Mouse (Mus musculus) neural tube, embryonic 11.5 days (tissue): Measurements from ENCODE around the gene Sertad3. TPM values are rescaled to one million over a fixed set of nuclear protein-coding genes. Genes with fewer than 3 reads are reported as not detected.

ENCODE experiments used
- ATAC-seq: fragments of 200-750 bp; cut with Nextera tagmentation; 2 replicates; pipeline ENCODE4 v1.8.0; 2017; ENCODE audit warnings: moderate number of reproducible peaks, mild to moderate bottlenecking, moderate TSS enrichment, moderate library complexity; ENCODE audit not compliant: insufficient read depth, low FRiP score, low TSS enrichment
- DNase-seq: peaks from one replicate; pipeline ENCODE4 v3.0.0-alpha.2; 2015; ENCODE audit warnings: low spot score
- H3K27ac ChIP-seq: fragments of 300-500 bp; sonication (generic); 2 replicates; pipeline ENCODE4 v1.5.1; 2014; ENCODE audit warnings: low read depth, mild to moderate bottlenecking, low read length
- H3K27me3 ChIP-seq: fragments of 300-500 bp; sonication (generic); 2 replicates; pipeline ENCODE4 v1.6.1; 2014; ENCODE audit warnings: mild to moderate bottlenecking, low read length, mixed read lengths; ENCODE audit not compliant: control insufficient read depth, insufficient read depth
- H3K36me3 ChIP-seq: fragments of 300-500 bp; sonication (generic); 2 replicates; pipeline ENCODE4 v1.6.1; 2014; ENCODE audit warnings: mild to moderate bottlenecking, low read length, moderate library complexity, mixed read lengths; ENCODE audit not compliant: control insufficient read depth, insufficient read depth
- H3K4me1 ChIP-seq: fragments of 300-500 bp; sonication (generic); 2 replicates; pipeline ENCODE4 v1.6.1; 2014; ENCODE audit warnings: low read length, mixed read lengths; ENCODE audit not compliant: control insufficient read depth, insufficient read depth
- H3K4me2 ChIP-seq: fragments of 300-500 bp; sonication (generic); 2 replicates; pipeline ENCODE4 v1.6.1; 2014; ENCODE audit warnings: low read depth, mild to moderate bottlenecking, moderate library complexity
- H3K4me3 ChIP-seq: fragments of 300-500 bp; sonication (generic); 2 replicates; pipeline ENCODE4 v1.5.1; 2014; ENCODE audit warnings: low read depth, low read length
- H3K9ac ChIP-seq: fragments of 300-500 bp; sonication (generic); 2 replicates; pipeline ENCODE4 v1.6.1; 2014; ENCODE audit warnings: mild to moderate bottlenecking, low read length
- H3K9me3 ChIP-seq: fragments of 300-500 bp; sonication (generic); 2 replicates; pipeline ENCODE4 v1.6.1; 2016; ENCODE audit warnings: low read length; ENCODE audit not compliant: control insufficient read depth
- WGBS: fragments of 180-500 bp; shearing (Covaris S2); extraction: QIAGEN DNeasy Blood & Tissue Kit; methylation state at CpG from one replicate; pipeline ENCODE4 v1.1.7; 2014; 5-methylcytosine and 5-hydroxymethylcytosine counted together
- polyA plus RNA-seq: library from polyadenylated mRNA; unstranded; fragments of >200 nt; fragmentation: Nextera tagmentation; extraction: Ambion mirVana; gene quantifications from 2 replicates; pipeline ENCODE4 v1.2.1, GENCODE M21; 2014

Gene Sertad3
- polyA plus RNA-seq, 1 experiment from 2014 or later: 24.0 TPM

DNA sequence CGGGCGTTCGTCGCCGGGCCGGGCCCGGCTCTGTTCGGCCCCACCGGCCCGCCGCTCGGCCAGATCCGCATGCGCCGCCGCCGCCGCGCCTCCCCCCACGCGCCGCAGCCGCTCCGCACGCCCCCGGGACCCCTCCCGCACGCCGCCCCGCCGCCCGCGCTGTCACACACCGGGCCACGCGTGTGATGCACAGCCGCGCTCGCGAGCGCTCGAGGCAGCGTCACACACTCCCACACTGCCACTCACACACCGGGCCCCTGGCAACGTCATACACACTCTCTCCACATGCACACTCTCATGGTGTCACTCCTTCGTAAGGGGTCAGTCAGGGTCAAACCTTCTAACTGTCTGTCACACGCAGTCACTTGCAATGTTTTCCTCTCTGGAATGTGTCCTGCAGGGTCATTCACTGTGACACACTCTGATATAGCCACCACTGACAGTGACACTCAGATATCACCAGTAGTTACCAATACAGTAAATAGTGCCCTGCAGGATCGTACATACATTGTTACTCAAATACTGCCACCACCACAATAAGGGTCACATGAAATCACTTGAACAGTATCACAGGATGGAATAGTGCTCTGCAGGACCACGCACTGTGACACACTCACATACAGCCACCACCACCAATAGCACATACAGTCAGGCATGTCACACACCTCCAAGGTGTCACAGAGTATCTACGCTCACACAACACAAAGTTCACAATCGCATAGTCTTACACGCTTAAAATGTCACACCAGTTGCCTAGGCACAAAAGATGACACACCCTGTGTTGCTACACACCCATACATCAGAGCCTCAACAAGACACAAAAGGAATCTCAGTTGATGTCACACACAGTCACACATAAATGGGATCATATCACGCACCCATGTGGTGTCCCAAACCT, 26.8 kb upstream of the Sertad3 start:
- peaks cover 5% of the 10 kb centered on the region; the same call in 1 of the 2 replicates for H3K4me1 ChIP-seq
- no peaks in the 10 kb centered on the region for H3K36me3 ChIP-seq
- DNase-seq: no peak
- peak overlapping the region; percentile 59 for H3K9ac ChIP-seq
- H3K27ac ChIP-seq: no peak overlapping the region
- H3K4me3 ChIP-seq: peak overlapping the region; percentile 46
- WGBS: 14% methylated on average over 23 of the region's 53 CpGs
- peak; percentile 49 for ATAC-seq
- peak overlapping the region; percentile 88 for H3K4me2 ChIP-seq
- H3K27me3 ChIP-seq: peaks cover 27% of the 10 kb centered on the region
- no peaks in the 10 kb centered on the region for H3K9me3 ChIP-seq

DNA sequence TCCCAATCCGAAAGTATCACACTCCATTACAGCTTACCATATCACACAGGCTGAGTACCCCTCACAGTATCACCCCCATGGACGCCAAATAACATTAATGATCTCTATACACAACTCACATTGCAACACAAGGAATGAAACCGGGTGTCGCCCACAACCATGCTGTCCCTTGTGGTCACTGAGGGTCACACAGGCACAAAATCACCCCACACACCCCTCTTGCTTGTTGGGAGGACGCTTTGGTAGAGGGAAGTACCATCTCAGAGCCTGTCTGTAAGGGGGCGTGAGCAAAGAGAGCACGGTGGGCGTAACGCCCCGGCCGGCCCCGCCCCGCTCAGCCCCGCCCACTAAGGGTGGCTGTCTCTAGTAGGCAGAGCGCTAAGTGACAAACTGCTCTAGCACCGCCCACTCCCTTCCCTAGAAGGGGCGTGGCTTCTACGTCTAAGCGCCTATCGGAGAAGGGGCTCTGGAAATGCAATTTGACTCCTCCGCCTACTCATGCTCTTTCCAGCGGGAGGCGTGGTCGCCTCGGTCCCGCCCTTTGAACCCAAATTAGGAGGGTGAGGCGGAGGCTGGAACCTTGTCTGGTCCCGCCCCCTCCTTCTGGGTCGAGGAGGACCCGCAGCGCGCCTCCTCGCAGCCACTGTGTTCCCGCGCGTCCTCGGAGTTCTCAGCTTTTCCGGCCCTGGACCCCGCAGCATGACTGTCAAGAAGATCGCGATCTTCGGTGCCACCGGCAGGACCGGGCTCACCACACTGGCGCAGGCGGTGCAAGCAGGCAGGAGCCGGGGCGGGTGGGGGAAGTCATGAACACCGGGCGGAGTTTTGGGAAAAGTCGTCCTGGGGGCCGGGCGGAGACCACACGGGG, 25.9 kb upstream of the Sertad3 start, which contains the start of the genes Sptbn4 and Blvrb:
Gene Sptbn4, minus strand, starts transcription at position 268 of the 868 bp plus-strand sequence.
Gene Blvrb, plus strand, starts transcription at position 560 of the 868 bp plus-strand sequence.
- Histone ChIP-seq H3K4me3 (peak within 1 kb of the TSS; percentile 46), H3K4me2 (peak within 1 kb of the TSS; percentile 88), H3K27me3 (peaks cover 27% of the 10 kb centered on the region), H3K4me1 (peaks cover 5% of the 10 kb centered on the region; the same call in 1 of the 2 replicates), H3K9ac (peak within 1 kb of the TSS; percentile 59), H3K27ac (no peak within 1 kb of the TSS), H3K9me3 (no peaks in the 10 kb centered on the region), H3K36me3 (no peaks in the 10 kb centered on the region)
- WGBS: 1% methylated on average over 54 of the region's 54 CpGs
- DNase-seq: peak; percentile 98
- ATAC-seq: peak; percentile 94

DNA sequence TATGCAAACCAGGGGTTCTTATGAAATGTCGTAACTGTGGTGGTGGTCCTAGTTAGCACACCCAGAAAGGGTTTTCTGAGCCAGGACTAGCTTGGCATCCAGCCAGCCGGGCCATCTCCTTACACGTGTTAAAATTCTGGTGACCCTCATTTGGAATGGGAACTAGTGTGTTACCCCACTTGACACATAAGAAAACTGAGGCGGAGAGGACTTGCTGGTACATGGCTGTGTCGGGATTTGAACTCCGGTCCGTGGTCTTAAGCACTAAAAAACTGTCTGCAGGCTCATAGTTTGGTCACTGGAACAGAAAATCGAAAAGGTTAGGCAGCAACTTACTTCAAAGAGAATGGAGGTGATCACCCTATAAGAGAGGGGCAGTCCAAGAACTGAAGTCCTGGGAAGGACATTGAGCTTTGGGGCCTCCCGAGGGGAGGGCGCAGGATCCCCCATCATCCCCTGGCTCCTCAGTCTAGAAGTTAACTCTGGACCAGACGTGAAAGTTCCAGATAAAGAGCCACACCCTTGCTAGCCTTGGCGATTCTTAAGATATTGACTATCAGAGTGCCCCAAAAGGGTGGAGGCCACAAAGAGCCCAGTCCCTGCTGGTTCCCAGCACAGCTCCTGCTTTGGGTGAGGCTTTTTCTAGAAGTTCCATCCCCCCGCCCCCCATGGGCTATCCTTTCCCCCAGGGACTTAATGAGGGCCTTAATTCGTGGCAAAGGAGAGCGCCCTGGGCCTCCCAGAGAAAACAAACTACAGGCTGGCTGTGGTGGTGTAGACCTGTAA, 25.0 kb upstream of the Sertad3 start:
- DNase-seq: no peak

DNA sequence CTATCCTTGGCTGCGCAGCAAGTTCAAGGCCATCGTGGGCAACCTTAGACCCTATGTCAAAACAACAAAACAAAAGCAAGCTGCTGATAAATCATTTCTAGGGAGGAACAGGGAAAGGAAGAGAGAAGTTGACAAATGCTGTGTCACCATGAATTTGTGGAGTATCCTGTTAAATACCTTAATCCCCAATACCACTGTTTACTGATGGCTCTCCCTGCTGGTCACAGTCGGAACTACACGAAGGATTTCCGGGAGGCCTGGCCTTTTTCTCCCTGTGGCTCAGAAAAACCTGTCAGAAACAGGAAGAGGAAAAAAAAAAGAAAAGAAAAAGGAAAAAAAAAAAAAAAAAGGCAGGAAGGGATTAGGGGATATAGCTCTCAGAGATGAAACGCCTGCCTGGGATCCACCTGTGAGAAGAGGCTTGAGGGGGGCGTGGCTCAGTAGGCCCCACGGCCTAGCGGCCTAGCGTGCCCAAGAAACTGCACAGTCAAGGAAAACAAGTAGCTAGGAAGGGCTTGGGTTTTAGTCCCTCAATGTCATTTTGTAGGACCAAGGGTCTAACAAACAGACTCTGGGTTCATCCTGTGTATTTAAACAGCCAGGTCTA, 24.2 kb upstream of the Sertad3 start:
- Histone ChIP-seq H3K9ac (no peak overlapping the region), H3K4me1 (peaks cover 5% of the 10 kb centered on the region; the same call in 1 of the 2 replicates), H3K36me3 (no peaks in the 10 kb centered on the region), H3K9me3 (no peaks in the 10 kb centered on the region), H3K27me3 (peaks cover 27% of the 10 kb centered on the region), H3K27ac (no peak overlapping the region), H3K4me3 (no peak overlapping the region), H3K4me2 (no peak overlapping the region)
- no peak for ATAC-seq
- peak; percentile 45 for DNase-seq
- 60% methylated on average over 10 of the region's 10 CpGs for WGBS

More for the DNA sequence above, 25.0 kb upstream of the Sertad3 start:
- peaks cover 27% of the 10 kb centered on the region for H3K27me3 ChIP-seq
- H3K4me3 ChIP-seq: peak overlapping the region; percentile 38
- H3K9me3 ChIP-seq: no peaks in the 10 kb centered on the region
- no peak overlapping the region for H3K9ac ChIP-seq
- H3K4me2 ChIP-seq: peak overlapping the region; percentile 67
- no peaks in the 10 kb centered on the region for H3K36me3 ChIP-seq
- peaks cover 5% of the 10 kb centered on the region; the same call in 1 of the 2 replicates for H3K4me1 ChIP-seq
- H3K27ac ChIP-seq: no peak overlapping the region
- ATAC-seq: no peak
- WGBS: 62% methylated on average over 15 of the region's 15 CpGs

DNA sequence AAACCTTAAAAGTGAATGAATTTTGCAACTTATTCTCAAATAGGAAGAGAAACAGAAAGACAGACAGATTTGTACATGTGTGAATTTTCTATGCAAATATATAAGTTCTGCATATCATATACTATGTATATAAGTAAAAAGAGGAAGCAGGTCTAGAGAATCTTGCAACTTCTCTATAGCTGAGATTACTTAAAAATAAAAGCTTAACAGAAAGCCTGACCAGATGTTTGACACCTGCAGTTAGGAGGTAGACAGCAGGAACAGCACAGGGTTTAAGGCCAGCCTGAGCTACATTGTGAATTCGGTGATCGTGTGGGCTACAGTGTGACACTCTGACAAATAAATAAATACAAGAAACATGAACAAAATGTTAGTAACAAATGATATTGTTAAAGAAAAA, 22.2 kb upstream of the Sertad3 start:
- H3K4me1 ChIP-seq: peaks cover 2% of the 10 kb centered on the region; the same call in 1 of the 2 replicates
- no peak overlapping the region for H3K4me3 ChIP-seq
- no peak overlapping the region for H3K27ac ChIP-seq
- WGBS: 89% methylated on average over 2 of the region's 2 CpGs
- DNase-seq: no peak
- no peaks in the 10 kb centered on the region for H3K9me3 ChIP-seq
- H3K27me3 ChIP-seq: peaks cover 8% of the 10 kb centered on the region
- no peaks in the 10 kb centered on the region for H3K36me3 ChIP-seq
- H3K9ac ChIP-seq: no peak overlapping the region
- no peak overlapping the region for H3K4me2 ChIP-seq
- no peak for ATAC-seq

DNA sequence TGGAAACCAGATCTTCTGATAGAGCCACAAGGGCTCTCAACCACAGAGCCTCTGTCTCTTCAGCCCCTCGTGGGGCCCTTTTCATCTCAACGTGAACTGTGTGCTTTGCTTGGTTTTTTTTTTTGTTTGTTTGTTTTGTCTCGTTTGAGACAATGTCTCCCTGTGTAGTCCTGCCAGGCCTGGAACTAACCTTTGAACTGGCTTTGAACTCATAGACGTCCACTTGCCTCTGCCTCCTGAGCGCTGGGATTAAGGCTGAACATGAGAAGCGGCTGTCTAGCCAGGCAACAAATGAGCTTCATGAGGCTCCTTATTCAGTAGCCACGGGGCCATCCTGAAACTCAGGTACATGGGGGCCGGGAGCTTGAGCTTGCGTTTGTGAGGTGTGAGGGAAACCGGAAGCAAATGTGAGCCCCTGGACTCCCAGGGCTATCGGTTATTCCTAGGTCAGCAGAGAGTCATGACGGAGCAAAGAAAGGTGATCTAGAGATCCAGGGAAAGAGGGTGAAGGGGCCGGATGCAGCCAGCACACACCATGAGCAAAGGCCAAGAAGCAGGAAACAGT, 21.3 kb upstream of the Sertad3 start:
- ATAC-seq (no peak), DNase-seq (no peak)
- 58% methylated on average over 13 of the region's 13 CpGs for WGBS
- Histone ChIP-seq H3K9me3 (no peaks in the 10 kb centered on the region), H3K4me2 (no peak overlapping the region), H3K27ac (no peak overlapping the region), H3K4me3 (no peak overlapping the region), H3K4me1 (no peaks in the 10 kb centered on the region), H3K27me3 (no peaks in the 10 kb centered on the region), H3K9ac (no peak overlapping the region), H3K36me3 (no peaks in the 10 kb centered on the region)

DNA sequence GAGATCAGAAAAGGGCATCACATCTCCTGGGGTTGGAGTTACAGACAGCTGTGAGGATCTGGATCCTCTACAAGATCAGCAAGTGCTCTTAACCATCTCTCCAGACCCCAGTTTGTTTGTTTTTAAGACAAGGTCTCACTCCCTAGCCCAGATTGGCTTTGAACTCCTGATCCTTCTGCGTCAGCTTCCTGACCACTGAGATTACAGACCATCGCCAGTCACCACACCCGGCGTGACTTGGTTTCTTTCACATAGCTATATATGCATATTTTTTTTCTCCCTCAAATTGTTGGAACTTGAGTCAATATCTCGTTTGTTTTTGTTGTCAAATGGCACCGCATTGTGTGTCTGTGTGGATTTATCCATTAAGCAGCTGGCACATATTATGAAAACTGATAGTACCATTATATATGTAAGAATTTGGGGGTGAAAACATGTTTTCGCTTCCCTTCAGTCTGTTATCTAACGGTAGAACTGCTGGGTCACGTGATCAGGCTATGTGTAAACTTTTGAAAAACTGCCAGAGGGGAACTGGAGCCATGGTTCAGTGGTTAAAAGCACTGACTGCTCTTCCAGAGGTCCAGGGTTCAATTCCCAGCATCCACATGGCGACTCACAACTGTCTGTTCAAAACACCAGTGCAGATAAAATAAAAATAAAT, 19.0 kb upstream of the Sertad3 start:
- DNase-seq (no peak), ATAC-seq (no peak)
- Histone ChIP-seq H3K4me3 (no peak overlapping the region), H3K4me2 (no peak overlapping the region), H3K4me1 (no peaks in the 10 kb centered on the region), H3K27me3 (no peaks in the 10 kb centered on the region), H3K9ac (no peak overlapping the region), H3K9me3 (no peaks in the 10 kb centered on the region), H3K36me3 (no peaks in the 10 kb centered on the region), H3K27ac (no peak overlapping the region)
- WGBS: 80% methylated on average over 10 of the region's 10 CpGs
